Mouse (Mus musculus): ENCODE measurements around the gene Ube2e1.

GRCm38 (mm10) chr14:18292111-18292510 lies 39.5 kb downstream of the Ube2e1 start:
- no peak for TF ChIP-seq CTCF (IDR thresholded peaks at IDR 0.05; ENCODE audit: low read depth, low read length)
- no peak for TF ChIP-seq POLR2A (IDR thresholded peaks at IDR 0.05; ENCODE audit: extremely low read depth, insufficient read depth, low read length)
